Mouse (Mus musculus) olfactory bulb, adult 2 months (tissue): ENCODE measurements at regions not wholly inside any gene's neighbourhood (a gene's known extent, or its start where the extent isn't known, plus 50 kb on each side); places are given as distances from the start of the nearest gene placed in this dataset.

ENCODE experiments used
- H3K27ac ChIP-seq: fragments of 200-500 bp; 2 replicates; pipeline ENCODE4 v1.5.1; 2012; ENCODE audit warnings: low read depth, low read length; ENCODE audit not compliant: insufficient read depth
- H3K4me1 ChIP-seq: fragments of 200-500 bp; 2 replicates; pipeline ENCODE4 v1.6.1; 2012; ENCODE audit warnings: low read length; ENCODE audit not compliant: control insufficient read depth, insufficient read depth
- H3K4me3 ChIP-seq: fragments of 200-500 bp; 2 replicates; pipeline ENCODE4 v1.5.1; 2012; ENCODE audit warnings: mild to moderate bottlenecking, low read depth, low read length, moderate library complexity; ENCODE audit not compliant: insufficient read depth
- CTCF ChIP-seq: fragments of 200-500 bp; IDR thresholded peaks from 2 replicates; pipeline ENCODE4 v1.5.1; 2012; ENCODE audit warnings: low read depth, mild to moderate bottlenecking, low read length, moderate library complexity; ENCODE audit not compliant: insufficient read depth
- POLR2A ChIP-seq: fragments of 200-500 bp; IDR thresholded peaks from 2 replicates; pipeline ENCODE4 v1.6.1; 2012; ENCODE audit warnings: mild to moderate bottlenecking, low read depth, low read length, moderate library complexity; ENCODE audit not compliant: insufficient read depth
- WGBS: fragments of 180-500 bp; shearing (Covaris S2); methylation state at CpG from one replicate; pipeline ENCODE4 v1.1.7; 2018; 5-methylcytosine and 5-hydroxymethylcytosine counted together

- no peak for TF ChIP-seq CTCF
- no peak for TF ChIP-seq POLR2A
- H3K4me3 ChIP-seq: no peak overlapping the region
- H3K4me1 ChIP-seq: no peaks in the 10 kb centered on the region
- no peak overlapping the region for H3K27ac ChIP-seq
Observed at GRCm38 (mm10) chr10:118737064-118737463, 132.9 kb downstream of the Dyrk2 start.

- H3K4me1 ChIP-seq: no peaks in the 10 kb centered on the region
- no peak overlapping the region for H3K27ac ChIP-seq
- no peak overlapping the region for H3K4me3 ChIP-seq
- WGBS: 78% methylated on average over 10 of the region's 10 CpGs
- TF ChIP-seq POLR2A (no peak), CTCF (no peak)
Observed at GRCm38 (mm10) chr10:118739849-118740481, 130.0 kb downstream of the Dyrk2 start.

GRCm38 (mm10) chr10:118743831-118744230 is 126.2 kb downstream of the Dyrk2 start:
- 92% methylated on average over 9 of the region's 9 CpGs for WGBS
- Histone ChIP-seq H3K4me3 (no peak overlapping the region), H3K4me1 (peaks cover 9% of the 10 kb centered on the region), H3K27ac (no peak overlapping the region)
- no peak for TF ChIP-seq CTCF

GRCm38 (mm10) chr10:118746719-118747395 is 123.2 kb downstream of the Dyrk2 start:
- no peak for TF ChIP-seq CTCF
- no peak for TF ChIP-seq POLR2A
- Histone ChIP-seq H3K4me3 (no peak overlapping the region), H3K27ac (peak overlapping the region; percentile 95), H3K4me1 (peaks cover 9% of the 10 kb centered on the region)
- 35% methylated on average over 4 of the region's 4 CpGs for WGBS

GRCm38 (mm10) chr10:118749039-118749438 is 121.0 kb downstream of the Dyrk2 start:
- peaks cover 9% of the 10 kb centered on the region for H3K4me1 ChIP-seq
- no peak for TF ChIP-seq POLR2A
- H3K4me3 ChIP-seq: no peak overlapping the region
- no peak overlapping the region for H3K27ac ChIP-seq
- 97% methylated on average over 1 of the region's 1 CpGs for WGBS

GRCm38 (mm10) chr10:118749756-118750155 is 120.3 kb downstream of the Dyrk2 start:
- H3K4me3 ChIP-seq: no peak overlapping the region
- H3K27ac ChIP-seq: no peak overlapping the region
- WGBS: 85% methylated on average over 6 of the region's 6 CpGs
- peaks cover 9% of the 10 kb centered on the region for H3K4me1 ChIP-seq
- no peak for TF ChIP-seq POLR2A

GRCm38 (mm10) chr10:118751110-118751509 is 118.9 kb downstream of the Dyrk2 start:
- TF ChIP-seq POLR2A (no peak), CTCF (no peak)
- H3K4me1 ChIP-seq: peaks cover 9% of the 10 kb centered on the region
- 91% methylated on average over 2 of the region's 2 CpGs for WGBS

GRCm38 (mm10) chr10:118753061-118753775 is 116.8 kb downstream of the Dyrk2 start:
- WGBS: 74% methylated on average over 5 of the region's 5 CpGs
- TF ChIP-seq POLR2A (no peak), CTCF (no peak)
- Histone ChIP-seq H3K27ac (no peak overlapping the region), H3K4me3 (no peak overlapping the region), H3K4me1 (0 out of 2 replicates have a peak, but pooled peaks cover 2% of the 10 kb centered on the region)

More at GRCm38 (mm10) chr10:118751110-118751509, 118.9 kb downstream of the Dyrk2 start:
- Histone ChIP-seq H3K27ac (no peak overlapping the region), H3K4me3 (no peak overlapping the region)

- no peak overlapping the region for H3K27ac ChIP-seq
Observed at GRCm38 (mm10) chr10:118754791-118755190, 115.2 kb downstream of the Dyrk2 start.

More at GRCm38 (mm10) chr10:118754791-118755190, 115.2 kb downstream of the Dyrk2 start:
- 96% methylated on average over 13 of the region's 13 CpGs for WGBS
- TF ChIP-seq CTCF (no peak), POLR2A (no peak)
- Histone ChIP-seq H3K4me3 (no peak overlapping the region), H3K4me1 (peaks cover 4% of the 10 kb centered on the region)
